Mouse (Mus musculus): ENCODE results near the gene Vangl2. TPM values are rescaled to one million over a fixed set of nuclear protein-coding genes. Genes with fewer than 3 reads are reported as not detected.

The Vangl2 gene
- polyA plus RNA-seq (2017; shearing (Covaris generic)) = 1 to 10 TPM in 1 of 2 experiments, under 1 TPM in 1; 0.39 to 6.2 TPM

DNA sequence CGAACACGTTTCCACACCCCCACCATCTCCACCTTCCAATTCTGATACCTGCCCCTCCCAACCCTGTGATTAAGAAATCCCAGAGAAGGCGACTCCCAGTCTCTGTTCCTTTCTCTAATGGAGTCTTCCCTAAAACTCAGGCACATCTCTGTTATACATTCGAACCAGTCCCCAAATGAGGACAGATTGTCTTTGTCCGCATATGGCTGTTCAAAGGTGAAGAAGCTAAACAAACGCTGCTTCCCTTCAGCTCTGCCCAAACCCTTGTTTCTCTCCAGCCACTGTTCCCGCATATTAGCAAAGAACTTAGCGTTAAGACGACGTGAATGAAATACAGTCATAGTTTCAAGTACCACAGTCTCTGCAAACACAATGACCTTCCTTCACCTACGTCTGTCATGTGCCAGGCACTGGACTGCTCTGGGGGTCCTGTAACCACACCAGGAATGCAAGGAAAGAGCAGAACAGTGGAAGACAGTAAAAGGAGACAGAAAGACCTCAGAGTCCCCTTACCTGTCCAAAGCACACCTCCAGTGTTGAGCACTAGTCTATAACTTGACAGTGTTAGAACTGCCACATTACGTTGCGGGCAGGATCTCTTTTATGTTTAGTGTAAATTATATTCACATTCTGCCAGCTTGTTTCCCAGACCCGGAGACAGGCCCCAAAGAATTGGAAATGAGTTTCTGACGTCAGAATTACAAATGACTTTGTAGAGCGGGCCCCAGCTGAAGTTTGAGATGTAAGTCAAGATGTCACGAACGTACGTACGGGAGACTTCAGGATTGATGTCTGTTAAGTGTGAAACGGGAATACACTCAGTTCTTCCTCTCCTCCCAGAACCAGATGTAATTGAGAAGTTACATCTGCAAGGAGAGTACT is at the start of gene Vangl2:
Gene Vangl2, minus strand, starts transcription at position 51 of the 882 bp plus-strand sequence.

GRCm38 (mm10) chr1:172057491-172057921 is 29.3 kb upstream of the Vangl2 start, which contains the start of gene Nhlh1:
TSS of gene Nhlh1 (minus strand) at chr1:172057573.

Other genes starting within 250 kb of the Vangl2 start
- 100 to 1,000 TPM; 116 to 121 TPM for gene Cd84, start 188.7 kb downstream of the Vangl2 start, polyA plus RNA-seq (2017; shearing (Covaris generic))
- under 1 TPM; 0.37 to 0.47 TPM for gene Gm10521, start 132.8 kb downstream of the Vangl2 start, polyA plus RNA-seq (2017; shearing (Covaris generic))
- gene Slamf6, start 110.9 kb downstream of the Vangl2 start, polyA plus RNA-seq (2017; shearing (Covaris generic)) = 100 to 1,000 TPM; 564 to 674 TPM
- gene Nhlh1, start 29.1 kb upstream of the Vangl2 start, polyA plus RNA-seq (2017; shearing (Covaris generic)) = not detected
- 100 to 1,000 TPM; 141 to 203 TPM for gene Copa, start 54.1 kb upstream of the Vangl2 start, polyA plus RNA-seq (2017; shearing (Covaris generic))
- gene Ncstn, start 54.4 kb upstream of the Vangl2 start, polyA plus RNA-seq (2017; shearing (Covaris generic)) = 100 to 1,000 TPM in 1 of 2 experiments, 10 to 100 TPM in 1; 99.5 to 121 TPM
- 10 to 100 TPM; 58.1 to 61.7 TPM for gene Pex19, start 98.3 kb upstream of the Vangl2 start, polyA plus RNA-seq (2017; shearing (Covaris generic))
- gene Dcaf8, start 119.6 kb upstream of the Vangl2 start, polyA plus RNA-seq (2017; shearing (Covaris generic)) = 100 to 1,000 TPM; 103 to 111 TPM
- 10 to 100 TPM; 40.7 to 73.2 TPM for gene Pea15a, start 178.4 kb upstream of the Vangl2 start, polyA plus RNA-seq (2017; shearing (Covaris generic))
- gene Casq1, start 191.4 kb upstream of the Vangl2 start, polyA plus RNA-seq (2017; shearing (Covaris generic)) = not detected
- not detected for gene Atp1a4, start 230.0 kb upstream of the Vangl2 start, polyA plus RNA-seq (2017; shearing (Covaris generic))
- 10 to 100 TPM; 15.4 to 31.1 TPM for gene Igsf8, start 233.2 kb upstream of the Vangl2 start, polyA plus RNA-seq (2017; shearing (Covaris generic))